In genomic region chr5:100249757-100250156, GRCm38 (mm10) we compare ENCODE assay signal across 10 mouse cellular contexts.
DNase-seq lines count a peak whose midpoint lies in the region; ATAC-seq and TF ChIP-seq lines count a peak whose summit lies in the region.
"Had no signal": no experiment of that assay in that cellular context is flagged by ENCODE, and none has a peak within 500 bp of the region (broad histone marks: within the 10 kb centered on the region; RNA-seq: fewer than 3 reads in every experiment).

No protein-coding gene starts in this region.

- WGBS in kidney, adult 2 months: 59% methylated on average over 3 of the region's 3 CpGs
- 69% methylated on average over 3 of the region's 3 CpGs for WGBS in kidney, embryonic 15.5 days

- no peaks in the 10 kb centered on the region for H3K4me1 ChIP-seq in kidney, adult 2 months (ENCODE audit: control insufficient read depth, insufficient read depth, low read length)
- peaks cover 4% of the 10 kb centered on the region for H3K4me1 ChIP-seq in kidney, embryonic 15.5 days
- H3K4me1 ChIP-seq in ES-Bruce4 (ENCODE audit: control insufficient read depth, insufficient read depth, low read length): no peaks in the 10 kb centered on the region
- H3K4me1 ChIP-seq: hindbrain, embryonic 15.5 days; liver, embryonic 15.5 days had no signal

- no peak for TF ChIP-seq EP300 in ES-Bruce4 (IDR thresholded peaks at IDR 0.05; ENCODE audit: insufficient read depth, low read depth, low read length)

- no peak for TF ChIP-seq POLR2A in kidney, adult 2 months (IDR thresholded peaks at IDR 0.05; ENCODE audit: low read depth, low read length)
- TF ChIP-seq POLR2A in ES-Bruce4 (IDR thresholded peaks at IDR 0.05; ENCODE audit: insufficient read depth, low read length): no peak

- peak; percentile 60 for TF ChIP-seq CTCF in kidney, adult 2 months (conservative IDR thresholded peaks at IDR 0.05; ENCODE audit: insufficient read depth, insufficient read length, low read depth, low read length)
- peak; percentile 33 for TF ChIP-seq CTCF in ES-Bruce4 (IDR thresholded peaks at IDR 0.05; ENCODE audit: low read depth, low read length)

- H3K4me2 ChIP-seq in kidney, embryonic 15.5 days: no peak overlapping the region
- H3K4me2 ChIP-seq: hindbrain, embryonic 15.5 days; liver, embryonic 15.5 days had no signal

- H3K4me3 ChIP-seq in kidney, adult 2 months (ENCODE audit: insufficient read depth, low read depth, low read length): no peak overlapping the region
- H3K4me3 ChIP-seq in kidney, embryonic 15.5 days (replicated peaks): no peak overlapping the region
- H3K4me3 ChIP-seq in ES-Bruce4 (ENCODE audit: low read depth, low read length): no peak overlapping the region
- H3K4me3 ChIP-seq: hindbrain, embryonic 15.5 days; liver, embryonic 15.5 days had no signal

- no peaks in the 10 kb centered on the region for H3K36me3 ChIP-seq in kidney, adult 2 months (ENCODE audit: control insufficient read depth, insufficient read depth, low read length)
- no peaks in the 10 kb centered on the region for H3K36me3 ChIP-seq in kidney, embryonic 15.5 days
- no peaks in the 10 kb centered on the region for H3K36me3 ChIP-seq in ES-Bruce4 (ENCODE audit: control insufficient read depth, insufficient read depth, low read length, poor library complexity, severe bottlenecking)
- H3K36me3 ChIP-seq: hindbrain, embryonic 15.5 days; liver, embryonic 15.5 days had no signal

- ATAC-seq in kidney, embryonic 15.5 days (replicated peaks; ENCODE audit: low FRiP score): no peak
- peak; percentile 73 for ATAC-seq in megakaryocyte, adult 5-6 weeks (ENCODE audit: poor library complexity, severe bottlenecking)

- DNase-seq in kidney, adult 2 months: peak; percentile 27
- DNase-seq in c-Kit-positive CD71-positive TER-119-negative erythroid progenitor cells, embryonic 14.5 days (ENCODE audit: low read depth): peak; percentile 25
- no peak for DNase-seq in cerebellum, adult 11-12 months
- DNase-seq in spleen, adult 12 weeks (ENCODE audit: low spot score): no peak
- DNase-seq in layer of hippocampus, adult 18-20 months (ENCODE audit: low spot score in 2 of 2): no peak

- H3K27me3 ChIP-seq in kidney, adult 2 months (replicated peaks; ENCODE audit: control insufficient read depth, insufficient read depth, low read length): no peaks in the 10 kb centered on the region
- no peaks in the 10 kb centered on the region for H3K27me3 ChIP-seq in kidney, embryonic 15.5 days
- no peaks in the 10 kb centered on the region for H3K27me3 ChIP-seq in ES-Bruce4 (ENCODE audit: control insufficient read depth, insufficient read depth, low read length, poor library complexity, severe bottlenecking)
- H3K27me3 ChIP-seq: hindbrain, embryonic 15.5 days; liver, embryonic 15.5 days had no signal

- H3K9me3 ChIP-seq in kidney, embryonic 15.5 days (replicated peaks): no peaks in the 10 kb centered on the region
- H3K9me3 ChIP-seq in ES-Bruce4 (replicated peaks; ENCODE audit: control insufficient read depth, insufficient read depth, low read length, poor library complexity, severe bottlenecking): no peaks in the 10 kb centered on the region
- H3K9me3 ChIP-seq: hindbrain, embryonic 15.5 days; liver, embryonic 15.5 days had no signal

- H3K27ac ChIP-seq in kidney, adult 2 months (ENCODE audit: insufficient read depth, low read depth, low read length): no peak overlapping the region
- H3K27ac ChIP-seq in kidney, embryonic 15.5 days: no peak overlapping the region
- no peak overlapping the region for H3K27ac ChIP-seq in ES-Bruce4 (ENCODE audit: insufficient read depth, low read length)
- H3K27ac ChIP-seq: hindbrain, embryonic 15.5 days; liver, embryonic 15.5 days had no signal

- H3K9ac ChIP-seq in kidney, embryonic 15.5 days: no peak overlapping the region
- no peak overlapping the region for H3K9ac ChIP-seq in ES-Bruce4 (ENCODE audit: low read depth, poor library complexity, severe bottlenecking)
- H3K9ac ChIP-seq: hindbrain, embryonic 15.5 days; liver, embryonic 15.5 days had no signal

Comparison
In these comparisons a context has a peak if more than half of its experiments do, and no peak if none do; other contexts are left out.
1. DNase-seq: peak in kidney, adult 2 months (single experiment) and c-Kit-positive CD71-positive TER-119-negative erythroid progenitor cells, embryonic 14.5 days (single experiment); none in cerebellum, adult 11-12 months (single experiment), spleen, adult 12 weeks (single experiment) and layer of hippocampus, adult 18-20 months (0 of 2).